Mouse (Mus musculus) liver, adult 2 months (tissue): Measurements from ENCODE around the gene Ntn4.

ENCODE experiments used
- CTCF ChIP-seq: fragments of 200-500 bp; IDR thresholded peaks from 2 replicates; pipeline ENCODE4 v1.5.1; 2011; ENCODE audit warnings: low read depth, low read length, control low read depth
- POLR2A ChIP-seq: fragments of 200-500 bp; IDR thresholded peaks from 2 replicates; pipeline ENCODE4 v1.6.1; 2011; ENCODE audit warnings: low read length, control low read depth; ENCODE audit not compliant: insufficient read depth; ENCODE audit errors: extremely low read depth

- TF ChIP-seq CTCF, result no peak
- TF ChIP-seq POLR2A, result no peak
Measured at GRCm38 (mm10) chr10:93723942-93724542, 83.6 kb downstream of the Ntn4 start.
